Mouse (Mus musculus) left cerebral cortex, adult 18-20 months (tissue): ENCODE results near the gene Ldhal6b. TPM values are rescaled to one million over a fixed set of nuclear protein-coding genes. Genes with fewer than 3 reads are reported as not detected.

Experiments
- DNase-seq, 2 experiments: peaks; one replicate each; pipeline ENCODE4 v3.0.0; 2021 to 2022; ENCODE audit warnings: low spot score in 2 of 2, mixed read lengths in 1 of 2
- microRNA-seq, 2 experiments: library from miRNA; unstranded; fragments of <30 nt; microRNA quantifications; one replicate each; pipeline ENCODE4 v1.2.0; 2021
- total RNA-seq, 2 experiments: library from RNA; stranded (reverse); gene quantifications; 2 replicates each; pipeline ENCODE4 v1.2.3; 2021

The Ldhal6b gene
- total RNA-seq, 2 experiments from 2014 or later, result 0.94 to 1.3 TPM

DNA sequence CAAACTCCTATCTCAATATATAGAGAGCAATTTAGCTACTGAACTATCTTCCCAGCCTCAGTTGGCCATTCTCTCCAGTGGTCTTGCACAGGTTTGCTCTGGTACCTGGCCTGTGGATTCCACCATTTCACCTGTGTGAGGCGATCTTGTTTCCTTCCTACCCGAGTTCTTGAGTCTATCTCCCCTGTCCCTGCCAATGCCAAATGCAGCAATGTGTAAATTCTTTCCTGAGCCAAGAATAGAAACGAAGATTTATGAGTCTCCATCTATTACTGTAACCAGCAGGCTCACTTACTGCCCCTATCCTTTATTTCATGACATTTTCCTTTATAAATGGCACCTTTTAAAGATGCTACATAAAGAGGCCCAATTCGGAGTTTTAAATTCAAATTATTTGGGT lies 47.5 kb downstream of the Ldhal6b start:
- DNase-seq, result no peak

Small RNA genes lying within 50 kb of the gene (microRNA-seq; reads per million reads assigned to microRNA genes)
- gene Gm22475, result 0 reads per million in 2 experiments

Other genes starting within 250 kb of the Ldhal6b start
- gene Tmem242, start 21.5 kb upstream of the Ldhal6b start, total RNA-seq, result 10 to 100 TPM; 76.2 to 79.1 TPM
- 10 to 100 TPM; 36.1 to 48.7 TPM for gene Zdhhc14, start 73.8 kb upstream of the Ldhal6b start, total RNA-seq